Mouse (Mus musculus) layer of hippocampus, postnatal 36 days (tissue): ENCODE measurements around the gene Arhgef10l. TPM values are rescaled to one million over a fixed set of nuclear protein-coding genes. Genes with fewer than 3 reads are reported as not detected.

Source experiments
- microRNA-seq, 2 experiments: library from miRNA; unstranded; fragments of <30 nt; microRNA quantifications; one replicate each; pipeline ENCODE4 v1.2.0; 2021
- total RNA-seq, 2 experiments: library from RNA; stranded (reverse); gene quantifications; 2 replicates each; pipeline ENCODE4 v1.2.3; 2021

Arhgef10l gene
- total RNA-seq, 2 experiments from 2014 or later: 41.7 to 43.9 TPM

Small RNA genes within 50 kb of the gene (microRNA-seq; reads per million reads assigned to microRNA genes)
- 0 reads per million in 2 experiments for gene Gm23045

Other genes starting within 250 kb of the Arhgef10l start
- gene Rcc2, start 34.5 kb upstream of the Arhgef10l start, total RNA-seq: 10 to 100 TPM; 87.9 to 90.7 TPM
- gene Padi6, start 76.6 kb upstream of the Arhgef10l start, total RNA-seq: not detected
- not detected for gene Padi4, start 108.2 kb upstream of the Arhgef10l start, total RNA-seq
- gene Padi3, start 144.6 kb upstream of the Arhgef10l start, total RNA-seq: not detected
- gene Padi1, start 179.8 kb upstream of the Arhgef10l start, total RNA-seq: not detected
- 10 to 100 TPM; 22.1 to 24.4 TPM for gene Padi2, start 240.3 kb upstream of the Arhgef10l start, total RNA-seq